Mouse (Mus musculus): Measurements from ENCODE around the gene Slc8b1.

Slc8b1 gene

DNA sequence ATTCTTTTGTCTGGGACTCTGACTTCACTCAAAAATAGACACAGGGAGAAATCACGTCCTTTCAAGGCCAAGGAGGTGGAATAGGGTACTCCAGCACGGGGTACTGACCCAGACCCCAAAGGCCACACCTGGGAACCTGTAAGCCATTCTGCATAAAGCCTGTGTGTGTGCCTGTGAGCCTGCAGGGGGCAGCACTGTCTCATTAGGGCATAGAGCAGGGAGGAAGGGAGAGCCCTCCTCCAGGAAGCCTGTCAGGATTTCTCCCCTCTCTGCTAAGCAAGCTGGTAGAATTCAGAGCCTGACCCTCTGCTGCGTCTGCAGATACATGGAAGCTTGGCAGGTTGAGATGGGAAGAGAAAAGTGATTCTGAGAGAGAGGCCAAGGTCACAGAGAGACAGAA lies 11.7 kb downstream of the Slc8b1 start:
- in situ Hi-C loops (cut with MboI; ENCODE audit: low sequenced_read_pairs): loop anchor here (10.0 kb wide), 1 partner anchor 62 kb away; the partner anchor contains the start of genes Iqcd and Tpcn1

DNA sequence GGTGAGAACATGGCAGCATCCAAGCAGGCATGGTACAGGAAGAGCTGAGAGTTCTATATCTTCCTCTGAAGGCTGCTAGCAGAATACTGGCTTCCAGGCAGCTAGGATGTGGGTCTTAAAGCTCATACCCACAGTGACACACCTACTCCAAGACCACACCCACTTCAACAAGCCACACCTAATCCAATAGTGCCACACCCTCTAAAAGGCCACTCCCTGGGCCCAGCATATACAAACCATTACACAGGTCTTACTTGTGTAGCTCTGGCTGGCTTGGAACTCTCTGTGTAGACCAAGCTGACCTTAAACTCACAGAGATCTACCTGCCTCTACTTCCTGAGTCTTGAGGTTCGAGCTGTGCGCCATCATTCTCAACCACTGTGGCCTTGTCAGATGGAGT lies 13.8 kb downstream of the Slc8b1 start:
- in situ Hi-C loops (cut with MboI; ENCODE audit: low sequenced_read_pairs): loop anchor here (10.0 kb wide), 1 partner anchor 60 kb away; the partner anchor contains the start of genes Iqcd and Tpcn1

DNA sequence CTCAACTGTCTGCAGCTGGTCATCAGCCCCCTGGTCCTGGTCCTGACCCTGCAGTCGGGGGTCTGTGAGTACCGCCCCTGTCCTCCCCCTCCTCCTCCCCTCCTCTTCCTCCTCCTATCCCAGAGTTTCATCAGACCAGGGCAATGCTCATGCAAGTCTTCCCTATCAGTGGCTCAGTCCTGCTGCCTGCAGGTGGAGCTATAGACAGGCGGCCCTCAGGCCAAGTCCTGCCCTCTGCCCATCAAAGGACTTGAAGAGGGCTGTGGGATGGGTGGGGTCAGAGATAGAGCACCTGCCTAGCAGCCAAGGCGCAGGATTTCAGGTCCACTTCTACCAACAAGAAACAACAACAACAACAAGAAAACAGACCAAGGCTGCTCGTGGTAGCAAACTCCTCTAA lies 14.8 kb downstream of the Slc8b1 start:
- in situ Hi-C loops (cut with MboI; ENCODE audit: low sequenced_read_pairs): loop anchor here (10.0 kb wide), 1 partner anchor 59 kb away; the partner anchor contains the start of genes Iqcd and Tpcn1

DNA sequence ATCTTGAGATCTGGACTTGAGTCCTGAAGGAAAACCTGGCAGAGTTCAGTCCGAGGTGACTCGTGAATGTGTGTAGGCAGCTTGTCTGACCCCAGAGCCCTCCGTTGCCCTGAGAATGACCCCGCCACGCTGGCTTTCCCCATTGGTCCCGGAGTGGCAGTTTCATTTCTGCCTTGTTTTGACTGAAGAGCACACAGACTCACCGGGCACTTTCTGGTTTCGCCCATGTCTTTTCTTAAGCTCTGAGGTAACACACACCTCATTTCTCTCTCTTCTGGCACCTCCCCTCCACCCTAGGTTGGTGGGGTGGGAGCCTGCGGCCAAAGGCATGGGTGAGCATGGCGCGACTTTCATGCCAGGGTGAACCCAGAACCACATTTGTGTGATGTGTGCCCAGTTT lies 15.3 kb downstream of the Slc8b1 start:
- in situ Hi-C loops (cut with MboI; ENCODE audit: low sequenced_read_pairs): loop anchor here (10.0 kb wide), 1 partner anchor 58 kb away; the partner anchor contains the start of genes Iqcd and Tpcn1

DNA sequence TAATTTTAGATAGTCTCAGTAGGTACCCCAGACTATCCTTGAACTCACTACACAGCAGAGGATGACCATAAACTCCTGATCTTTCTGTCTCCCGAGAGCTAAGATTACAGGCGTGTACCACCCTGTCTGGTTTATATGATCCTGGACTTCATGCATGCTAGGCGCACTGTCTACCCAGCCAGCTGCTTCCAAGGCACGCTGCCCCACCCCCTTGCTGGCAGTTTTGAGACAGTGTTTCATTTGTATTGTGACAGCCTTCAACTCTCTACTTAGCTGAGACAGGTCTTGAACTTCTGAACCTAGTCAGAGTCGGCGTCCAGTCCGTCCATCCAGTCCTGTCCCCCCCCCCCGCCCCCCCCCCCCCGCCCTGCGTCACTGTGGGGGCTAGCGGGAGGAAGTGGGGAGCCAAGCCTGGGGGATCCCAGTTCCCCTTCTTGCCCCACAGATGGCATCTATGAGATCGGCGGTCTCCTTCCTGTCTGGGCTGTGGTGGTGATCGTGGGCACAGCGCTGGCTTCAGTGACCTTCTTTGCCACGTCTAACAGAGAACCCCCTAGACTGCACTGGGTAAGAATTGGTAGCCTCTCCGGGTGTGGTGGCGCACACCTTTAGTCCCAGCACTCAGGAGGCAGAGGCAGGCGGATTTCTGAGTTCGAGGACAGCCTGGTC lies 16.5 kb downstream of the Slc8b1 start:
- in situ Hi-C loops (cut with MboI; ENCODE audit: low sequenced_read_pairs): loop anchor here (10.0 kb wide), 1 partner anchor 57 kb away; the partner anchor contains the start of genes Iqcd and Tpcn1

DNA sequence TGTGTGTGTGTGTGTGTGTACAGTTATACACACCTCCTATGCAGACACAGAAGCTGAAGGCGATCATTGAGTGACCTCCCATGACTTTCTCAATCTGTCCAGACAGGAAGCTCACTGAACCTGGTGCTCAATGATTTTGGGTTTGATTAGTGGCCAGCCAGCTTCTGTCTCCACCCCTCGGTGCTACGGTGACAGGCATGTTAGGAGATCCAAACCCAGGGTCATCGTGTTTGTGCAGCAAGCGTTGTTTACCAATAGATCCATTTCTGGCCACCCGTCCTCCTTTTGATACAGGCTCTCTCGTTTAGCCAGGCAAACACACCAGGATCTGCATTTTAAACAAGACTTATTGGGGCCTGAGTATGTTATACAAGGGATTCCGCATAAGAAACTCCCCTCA lies 20.7 kb downstream of the Slc8b1 start:
- in situ Hi-C loops (cut with MboI; ENCODE audit: low sequenced_read_pairs): no loop called here

DNA sequence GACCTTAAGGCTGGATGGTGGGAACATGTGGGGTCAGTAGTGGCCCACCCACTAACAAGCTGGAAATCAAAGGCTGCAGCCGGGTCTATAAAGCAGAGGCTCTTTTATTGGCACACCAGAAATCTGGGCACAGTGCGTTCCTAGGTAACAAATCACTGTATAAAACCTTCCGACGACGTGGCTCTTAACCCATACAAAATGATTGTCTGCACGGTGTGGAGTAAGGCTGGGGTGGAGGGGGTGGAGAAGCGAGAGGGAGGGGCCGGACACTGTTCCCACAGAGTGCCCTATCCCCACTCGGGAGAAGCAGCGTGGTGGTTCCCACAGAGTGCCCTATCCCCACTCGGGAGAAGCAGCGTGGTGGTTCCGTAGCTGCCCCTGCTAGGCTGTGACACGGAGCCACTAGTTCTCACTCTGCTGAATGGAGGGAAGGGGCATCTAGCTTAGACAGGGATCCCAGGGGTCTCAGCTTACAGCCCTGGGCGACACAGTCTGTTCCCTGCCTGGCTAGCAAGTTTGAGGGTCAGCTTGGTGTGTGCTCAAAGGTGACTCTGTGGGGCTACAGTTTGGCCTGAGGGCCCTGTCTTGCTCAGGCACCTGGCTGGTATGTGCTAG lies 23.2 kb downstream of the Slc8b1 start:
- in situ Hi-C loops (cut with MboI; ENCODE audit: low sequenced_read_pairs): no loop called here

DNA sequence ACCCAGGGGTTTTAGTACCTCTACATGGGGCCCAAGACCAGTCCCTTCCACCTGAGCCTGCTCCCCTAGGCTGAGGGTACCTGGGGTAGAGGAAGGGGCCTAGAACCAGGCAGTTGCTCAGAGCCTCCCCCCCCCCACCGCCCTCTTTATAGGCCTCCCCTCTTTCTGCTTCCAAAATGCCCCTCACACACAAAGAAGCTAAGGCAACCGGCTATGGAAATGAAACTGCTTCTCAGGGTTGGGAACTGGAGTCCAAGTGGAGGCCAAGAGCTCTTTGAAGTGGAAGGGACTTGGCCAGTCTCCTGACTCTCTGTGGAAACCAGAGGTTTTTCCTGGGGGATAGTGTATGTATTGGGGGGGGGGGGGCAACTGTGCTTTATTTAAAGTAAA lies 23.7 kb downstream of the Slc8b1 start:
- in situ Hi-C loops (cut with MboI; ENCODE audit: low sequenced_read_pairs): no loop called here

DNA sequence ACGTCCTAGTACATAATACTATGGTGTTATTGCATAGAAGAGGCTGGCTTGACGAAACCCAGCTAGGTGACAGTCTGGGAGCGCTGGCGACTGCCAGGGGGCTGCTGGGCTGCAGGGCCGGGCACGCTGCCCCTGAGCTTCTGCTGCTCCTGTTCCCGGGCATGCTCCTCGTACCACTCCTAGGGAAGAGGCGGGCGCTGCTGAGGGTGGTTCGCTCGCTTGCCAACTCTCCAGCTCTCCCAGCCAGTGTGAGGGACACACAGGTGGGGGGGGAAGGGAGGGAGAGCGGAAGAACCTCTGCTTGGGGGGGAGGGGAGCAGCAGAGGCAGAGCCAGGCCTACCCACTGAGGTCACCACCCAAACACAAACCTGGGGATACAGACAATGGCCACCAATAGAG lies 25.1 kb downstream of the Slc8b1 start:
- in situ Hi-C loops (cut with MboI; ENCODE audit: low sequenced_read_pairs): no loop called here

DNA sequence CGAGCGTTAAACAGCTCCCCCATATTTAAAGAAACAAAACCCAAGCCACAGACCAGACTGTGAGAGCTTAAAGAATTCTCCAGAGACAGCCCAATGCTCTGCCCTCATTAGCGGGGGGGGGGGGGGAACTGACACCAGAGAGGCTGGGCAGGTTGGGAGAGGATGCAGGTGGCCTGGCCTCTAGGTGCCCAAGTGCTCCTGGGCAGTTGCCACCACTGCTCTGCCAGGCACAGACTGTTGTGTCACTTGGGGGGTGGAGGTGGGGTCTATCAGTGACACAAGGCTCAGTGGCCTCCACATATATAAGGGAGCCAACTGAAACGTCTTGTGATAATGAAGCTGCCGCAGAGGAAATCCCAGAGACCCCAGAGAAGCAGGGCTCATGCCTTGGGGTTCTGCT lies 25.7 kb downstream of the Slc8b1 start:
- in situ Hi-C loops (cut with MboI; ENCODE audit: low sequenced_read_pairs): no loop called here

DNA sequence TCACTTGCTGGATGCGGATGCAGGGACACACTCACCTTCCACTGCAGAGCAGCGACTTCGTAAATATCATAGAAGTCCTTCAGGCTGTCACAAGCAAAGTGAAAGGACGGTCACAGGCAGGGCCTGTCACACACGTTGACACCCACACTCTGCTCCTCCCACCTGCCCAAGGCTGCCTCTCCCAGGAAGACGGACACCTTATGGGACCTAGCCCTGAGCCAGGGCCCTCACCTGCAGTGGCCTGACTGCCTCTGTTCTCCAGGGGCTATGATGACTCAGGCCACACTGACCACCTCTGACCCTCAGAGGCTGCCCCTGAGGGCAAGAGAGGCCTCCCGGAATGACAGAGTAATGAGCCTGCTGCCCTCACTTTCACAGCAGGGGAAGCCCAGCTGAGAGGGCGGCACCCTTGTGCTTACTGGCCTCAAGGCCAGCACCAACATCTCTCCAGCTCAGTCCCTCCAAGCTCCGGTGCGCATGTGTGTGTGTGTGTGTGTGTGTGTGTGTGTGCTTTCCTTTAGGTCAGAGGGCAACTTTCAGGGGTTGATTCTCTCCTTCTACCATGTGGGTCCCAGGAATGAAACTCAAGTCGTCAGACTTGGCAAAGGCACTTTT lies 37.4 kb downstream of the Slc8b1 start:
- in situ Hi-C loops (cut with MboI; ENCODE audit: low sequenced_read_pairs): no loop called here

DNA sequence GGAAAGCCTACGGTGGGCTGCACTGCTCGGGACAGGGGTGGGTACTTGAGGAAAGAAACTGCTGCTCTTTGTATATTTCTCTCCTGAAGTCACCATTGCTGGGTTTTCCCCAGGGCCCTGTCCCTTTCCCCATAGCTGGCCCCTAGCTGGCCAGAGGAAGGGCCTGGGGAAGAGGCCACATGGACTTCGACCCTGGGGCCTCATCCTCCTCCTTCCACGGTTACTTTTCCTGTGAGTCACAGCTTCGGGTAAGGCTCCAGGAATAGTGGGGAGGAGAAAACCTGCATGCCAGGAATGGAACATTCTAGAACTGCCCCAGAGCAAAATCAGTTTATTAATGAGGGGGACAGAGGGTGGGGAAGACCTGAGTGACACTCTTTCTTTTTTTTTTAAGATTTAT lies 39.2 kb downstream of the Slc8b1 start:
- in situ Hi-C loops (cut with MboI; ENCODE audit: low sequenced_read_pairs): no loop called here

DNA sequence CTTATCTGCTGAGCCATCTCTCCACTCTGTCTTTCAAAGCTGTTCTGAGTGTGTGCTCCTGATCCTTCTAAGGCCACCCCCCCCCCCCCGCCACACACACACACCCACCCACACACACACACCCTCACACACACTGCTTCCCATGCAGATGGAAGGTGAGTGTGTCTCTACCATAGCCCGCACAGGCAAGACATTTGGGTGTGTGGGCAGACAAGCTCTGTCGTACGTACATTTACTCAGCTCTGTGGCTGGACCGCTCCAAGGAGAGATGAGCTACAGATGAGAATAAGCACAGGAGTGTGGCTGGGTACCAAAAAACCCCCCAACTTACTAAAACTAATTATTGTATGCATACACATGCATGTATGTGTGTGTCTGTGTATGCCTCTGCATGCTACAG lies 39.7 kb downstream of the Slc8b1 start:
- in situ Hi-C loops (cut with MboI; ENCODE audit: low sequenced_read_pairs): no loop called here

DNA sequence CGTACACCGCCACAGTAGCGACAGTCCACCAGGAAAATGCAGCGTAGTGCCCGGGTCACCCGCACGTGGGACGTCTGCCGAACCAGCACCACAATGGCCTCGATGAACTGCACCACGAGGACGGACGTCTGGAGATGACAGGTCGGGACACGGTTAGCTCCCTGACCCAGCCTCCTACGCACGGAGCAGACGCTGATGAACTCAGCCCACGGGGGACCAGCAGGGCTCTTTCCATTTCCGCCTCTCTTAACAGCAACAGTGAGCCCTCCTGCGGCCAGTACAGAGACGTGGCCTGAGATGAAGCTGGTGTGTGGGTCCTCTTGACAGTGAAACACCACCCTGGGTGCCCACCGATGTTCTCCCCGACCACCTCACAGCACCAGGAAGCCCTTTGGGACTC lies 44.9 kb downstream of the Slc8b1 start:
- in situ Hi-C loops (cut with MboI; ENCODE audit: low sequenced_read_pairs): no loop called here

DNA sequence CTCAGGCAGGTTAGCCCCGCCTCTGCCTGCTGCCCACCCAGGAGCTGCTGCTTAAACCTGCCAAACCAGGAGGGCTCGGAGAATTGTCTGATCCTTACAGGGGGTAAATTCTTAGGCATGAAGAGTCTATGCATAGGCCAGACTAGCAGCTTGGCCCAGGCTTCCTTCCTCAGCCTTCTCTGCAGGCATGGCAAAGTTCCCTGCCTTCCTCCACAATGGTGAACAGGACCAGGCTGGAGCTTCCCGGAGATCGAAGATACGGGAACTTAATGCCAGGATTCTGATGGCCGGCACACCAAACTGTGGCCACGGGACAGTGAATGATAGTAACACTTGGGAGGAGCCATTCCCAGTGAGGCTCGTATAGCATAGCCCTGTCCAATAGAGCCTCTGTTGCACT lies 47.1 kb downstream of the Slc8b1 start:
- in situ Hi-C loops (cut with MboI; ENCODE audit: low sequenced_read_pairs): no loop called here

DNA sequence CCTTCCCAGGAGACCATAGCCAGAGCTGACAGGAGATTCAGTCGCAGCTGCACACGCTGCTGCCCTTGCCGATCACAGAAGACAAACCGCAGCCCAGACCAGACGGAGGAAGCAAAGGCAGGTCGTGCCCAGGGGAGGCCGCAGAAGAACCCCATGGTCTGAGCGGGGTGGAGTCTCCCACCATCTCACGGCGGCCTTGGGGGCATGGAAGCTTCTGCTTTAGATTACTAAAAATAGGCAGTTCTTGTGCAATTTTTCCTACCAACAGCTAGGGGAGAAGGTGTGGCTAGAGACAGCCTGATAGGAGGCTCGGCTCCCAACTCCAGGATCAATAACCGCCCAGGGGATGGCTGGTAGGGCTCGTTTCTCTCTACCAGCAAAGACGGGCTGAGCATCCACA lies 47.8 kb downstream of the Slc8b1 start:
- in situ Hi-C loops (cut with MboI; ENCODE audit: low sequenced_read_pairs): no loop called here

DNA sequence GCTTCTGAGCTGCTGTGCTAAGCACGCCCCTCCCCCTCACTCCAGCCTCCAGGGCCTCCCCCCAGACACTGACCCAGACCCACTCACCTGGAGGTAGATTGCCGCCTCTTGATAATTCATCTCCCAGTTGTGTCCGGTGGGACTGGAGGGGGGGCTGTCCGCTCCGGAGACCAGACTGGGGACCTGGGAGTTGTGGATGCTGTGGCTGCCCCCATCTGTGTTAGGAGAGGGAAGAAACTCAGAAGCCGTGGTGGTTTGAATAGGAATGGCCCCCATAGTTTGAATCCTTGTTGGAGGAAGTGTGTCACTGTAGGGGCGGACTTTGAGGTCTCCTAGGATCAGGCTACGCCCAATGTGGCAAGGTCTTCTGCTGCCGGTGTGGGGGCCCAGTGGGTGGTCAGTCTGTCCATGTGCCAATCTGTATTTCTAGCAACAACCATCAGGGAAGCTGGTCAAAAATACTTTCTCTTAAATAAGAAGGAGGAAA lies 49.2 kb downstream of the Slc8b1 start:
- in situ Hi-C loops (cut with MboI; ENCODE audit: low sequenced_read_pairs): no loop called here

DNA sequence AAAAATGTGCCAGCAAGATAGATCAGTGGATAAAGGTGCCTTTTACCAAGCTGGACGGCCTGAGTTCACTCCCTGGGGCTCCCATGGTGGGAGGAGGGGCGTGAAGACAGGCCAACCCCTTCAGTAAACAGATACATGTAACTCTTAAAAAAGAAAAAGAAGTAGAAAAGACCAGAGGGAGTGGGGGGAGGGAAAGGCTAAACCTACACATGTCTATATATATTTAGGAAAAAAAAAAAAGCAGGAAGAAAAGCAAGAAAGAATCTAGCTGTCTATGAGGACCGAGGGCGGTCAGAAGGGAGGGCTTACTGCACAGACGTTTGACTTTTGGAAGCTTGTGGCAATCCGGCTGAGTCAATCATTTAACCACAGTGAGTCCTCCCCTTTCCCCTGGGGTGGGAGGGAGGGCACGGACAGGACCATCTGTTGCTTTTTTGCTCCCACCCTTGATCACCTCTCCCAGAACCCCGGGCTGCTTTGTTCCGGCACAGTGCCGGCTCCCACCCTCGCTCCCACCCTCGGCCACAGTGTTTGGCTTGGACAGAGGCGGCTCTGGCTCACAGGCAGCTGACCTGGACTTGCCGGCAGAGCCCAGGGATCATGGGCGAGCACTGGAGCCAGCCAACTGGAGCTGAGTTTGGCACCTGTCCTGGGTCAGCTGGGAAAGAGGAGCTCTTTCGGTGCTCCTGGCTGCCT lies 49.8 kb downstream of the Slc8b1 start:
- in situ Hi-C loops (cut with MboI; ENCODE audit: low sequenced_read_pairs): no loop called here

DNA sequence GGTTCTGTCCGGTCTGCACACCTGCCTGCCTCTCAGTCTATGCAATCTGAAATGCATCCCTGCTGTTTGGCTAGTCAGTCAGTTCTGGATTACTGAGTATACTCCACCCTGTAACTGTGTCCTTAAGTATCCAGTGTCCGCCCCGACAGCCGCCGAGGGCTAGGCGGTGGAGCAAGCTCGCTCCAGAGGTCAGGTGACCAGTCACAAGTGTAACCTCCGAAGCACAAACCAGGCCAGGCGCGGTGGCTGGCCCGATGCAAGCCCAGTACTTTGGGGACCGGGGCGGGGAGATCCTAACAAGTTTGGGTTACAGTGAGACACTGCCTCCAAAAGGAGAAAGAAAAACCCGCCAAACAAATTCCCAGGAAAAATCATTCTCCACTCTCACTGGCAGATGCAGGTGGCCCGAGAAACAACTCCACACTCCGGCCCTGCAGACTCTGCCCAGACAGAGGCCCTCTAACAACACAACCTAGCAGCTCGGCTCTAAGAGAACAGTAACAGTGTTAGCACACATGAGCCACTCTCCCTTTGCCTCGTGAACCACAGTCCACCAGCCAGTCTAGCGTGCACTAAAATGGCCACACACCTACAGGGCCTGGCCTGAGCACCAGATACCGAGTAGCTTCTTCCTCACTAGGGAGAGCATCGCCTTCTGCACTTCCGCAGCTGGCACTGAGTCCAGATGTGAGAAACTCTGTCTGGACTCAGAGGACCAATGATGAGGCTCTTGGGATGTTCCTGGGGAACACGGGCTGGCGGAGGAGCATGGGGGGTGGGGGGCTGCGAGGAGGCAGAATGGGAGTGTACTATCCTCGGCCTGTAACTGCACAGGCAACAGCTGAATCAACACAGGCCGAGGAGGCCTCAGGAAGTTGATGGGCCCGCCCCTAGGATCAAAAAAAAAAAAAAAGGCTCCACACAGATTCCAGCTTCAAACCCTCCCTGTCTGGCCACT lies 52.3 kb downstream of the Slc8b1 start:
- in situ Hi-C loops (cut with MboI; ENCODE audit: low sequenced_read_pairs): no loop called here

DNA sequence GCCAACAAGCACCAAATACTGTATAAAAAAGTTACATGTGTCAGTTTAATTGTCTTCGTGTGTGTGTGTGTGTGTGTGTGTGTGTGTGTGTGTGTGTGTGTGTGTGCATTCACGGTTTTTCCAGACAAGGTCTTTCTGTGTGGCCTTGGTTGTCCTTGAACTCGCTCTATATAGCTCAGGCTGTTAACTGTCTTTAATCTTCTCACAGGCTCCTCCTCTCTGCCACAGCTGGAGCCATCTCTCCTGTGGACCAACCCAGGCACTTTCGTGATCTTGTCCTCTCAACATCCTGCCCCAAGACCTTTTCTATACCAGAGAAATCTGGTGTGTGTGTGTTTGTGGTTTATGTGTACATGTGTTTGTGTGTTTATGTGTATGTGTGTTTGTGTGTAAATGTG lies 52.9 kb downstream of the Slc8b1 start:
- in situ Hi-C loops (cut with MboI; ENCODE audit: low sequenced_read_pairs): no loop called here

All from CH12F3 (cell line).